Mouse (Mus musculus): ENCODE measurements at regions not wholly inside any gene's neighbourhood (a gene's known extent, or its start where the extent isn't known, plus 50 kb on each side); places are given as distances from the start of the nearest gene placed in this dataset.

- Histone ChIP-seq H3K36me3 (replicated peaks; ENCODE audit: control insufficient read depth, insufficient read depth, low read depth, low read length) (no peaks in the 10 kb centered on the region), H3K27ac (replicated peaks; ENCODE audit: low read depth, low read length) (no peak overlapping the region), H3K4me1 (ENCODE audit: control insufficient read depth, insufficient read depth, low read length) (no peaks in the 10 kb centered on the region), H3K9ac (replicated peaks; ENCODE audit: low read length) (no peak overlapping the region), H3K27me3 (ENCODE audit: control insufficient read depth, insufficient read depth, low read length) (no peaks in the 10 kb centered on the region), H3K9me3 (replicated peaks; ENCODE audit: control insufficient read depth, low read length) (no peaks in the 10 kb centered on the region), H3K4me2 (ENCODE audit: low read depth, low read length) (no peak overlapping the region), H3K4me3 (ENCODE audit: low read depth, low read length) (no peak overlapping the region)
- DNase-seq (ENCODE audit: low spot score) (no peak), ATAC-seq (replicated peaks; ENCODE audit: insufficient number of reproducible peaks, low FRiP score, low TSS enrichment, low read depth) (no peak)
- WGBS: 87% methylated on average over 2 of the region's 2 CpGs
Observed at GRCm38 (mm10) chr4:7912675-7913074, 326.2 kb downstream of the Car8 start.

- WGBS: 68% methylated on average over 1 of the region's 1 CpGs
- ATAC-seq (replicated peaks; ENCODE audit: insufficient number of reproducible peaks, low FRiP score, low TSS enrichment, low read depth): no peak
Observed at GRCm38 (mm10) chr4:7903130-7903529, 335.7 kb downstream of the Car8 start.

GRCm38 (mm10) chr4:7894914-7895313 is 343.9 kb downstream of the Car8 start:
- DNase-seq (ENCODE audit: low spot score) (no peak), ATAC-seq (replicated peaks; ENCODE audit: insufficient number of reproducible peaks, low FRiP score, low TSS enrichment, low read depth) (no peak)
- H3K4me1 ChIP-seq (ENCODE audit: control insufficient read depth, insufficient read depth, low read length): no peaks in the 10 kb centered on the region
- H3K9ac ChIP-seq (replicated peaks; ENCODE audit: low read length): no peak overlapping the region
- no peak overlapping the region for H3K27ac ChIP-seq (replicated peaks; ENCODE audit: low read depth, low read length)
- H3K9me3 ChIP-seq (replicated peaks; ENCODE audit: control insufficient read depth, low read length): no peaks in the 10 kb centered on the region
- no peaks in the 10 kb centered on the region for H3K27me3 ChIP-seq (ENCODE audit: control insufficient read depth, insufficient read depth, low read length)
- no peaks in the 10 kb centered on the region for H3K36me3 ChIP-seq (replicated peaks; ENCODE audit: control insufficient read depth, insufficient read depth, low read depth, low read length)
- 87% methylated on average over 4 of the region's 4 CpGs for WGBS
- H3K4me2 ChIP-seq (ENCODE audit: low read depth, low read length): no peak overlapping the region
- no peak overlapping the region for H3K4me3 ChIP-seq (ENCODE audit: low read depth, low read length)

More at GRCm38 (mm10) chr4:7903130-7903529, 335.7 kb downstream of the Car8 start:
- Histone ChIP-seq H3K36me3 (replicated peaks; ENCODE audit: control insufficient read depth, insufficient read depth, low read depth, low read length) (no peaks in the 10 kb centered on the region), H3K9ac (replicated peaks; ENCODE audit: low read length) (no peak overlapping the region), H3K27me3 (ENCODE audit: control insufficient read depth, insufficient read depth, low read length) (no peaks in the 10 kb centered on the region), H3K4me2 (ENCODE audit: low read depth, low read length) (no peak overlapping the region), H3K9me3 (replicated peaks; ENCODE audit: control insufficient read depth, low read length) (no peaks in the 10 kb centered on the region), H3K4me1 (ENCODE audit: control insufficient read depth, insufficient read depth, low read length) (no peaks in the 10 kb centered on the region), H3K4me3 (ENCODE audit: low read depth, low read length) (no peak overlapping the region), H3K27ac (replicated peaks; ENCODE audit: low read depth, low read length) (no peak overlapping the region)
- no peak for DNase-seq (ENCODE audit: low spot score)

DNA sequence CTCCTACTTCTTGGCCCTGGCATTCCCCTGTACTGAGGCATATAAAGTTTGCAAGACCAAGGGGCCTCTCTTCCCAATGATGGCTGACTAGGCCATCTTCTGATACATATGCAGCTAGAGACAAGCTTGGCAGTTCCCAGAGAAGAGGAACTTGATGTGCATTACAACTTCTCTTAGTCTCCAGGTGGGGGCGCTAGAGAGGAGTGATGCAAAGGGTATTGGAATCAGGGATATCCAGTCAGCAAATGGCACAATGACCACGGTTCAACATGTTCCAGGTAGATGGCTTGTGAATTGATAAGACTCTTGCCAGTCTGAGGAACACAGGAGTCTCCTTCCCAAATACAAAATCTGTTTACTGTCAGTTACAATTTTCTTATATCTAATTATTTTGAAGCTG is 347.7 kb downstream of the Car8 start:
- H3K4me2 ChIP-seq (ENCODE audit: low read depth, low read length): no peak overlapping the region
- no peaks in the 10 kb centered on the region for H3K4me1 ChIP-seq (ENCODE audit: control insufficient read depth, insufficient read depth, low read length)
- no peaks in the 10 kb centered on the region for H3K9me3 ChIP-seq (replicated peaks; ENCODE audit: control insufficient read depth, low read length)
- H3K9ac ChIP-seq (replicated peaks; ENCODE audit: low read length): no peak overlapping the region
- DNase-seq (ENCODE audit: low spot score) (no peak), ATAC-seq (replicated peaks; ENCODE audit: insufficient number of reproducible peaks, low FRiP score, low TSS enrichment, low read depth) (0 out of 2 replicates have a peak, but pooled peaks have one; percentile 23)
- no peaks in the 10 kb centered on the region for H3K36me3 ChIP-seq (replicated peaks; ENCODE audit: control insufficient read depth, insufficient read depth, low read depth, low read length)
- 73% methylated on average over 2 of the region's 2 CpGs for WGBS
- no peak overlapping the region for H3K4me3 ChIP-seq (ENCODE audit: low read depth, low read length)
- H3K27me3 ChIP-seq (ENCODE audit: control insufficient read depth, insufficient read depth, low read length): no peaks in the 10 kb centered on the region
- no peak overlapping the region for H3K27ac ChIP-seq (replicated peaks; ENCODE audit: low read depth, low read length)

- H3K4me3 ChIP-seq (ENCODE audit: low read depth, low read length): no peak overlapping the region
- no peaks in the 10 kb centered on the region for H3K27me3 ChIP-seq (ENCODE audit: control insufficient read depth, insufficient read depth, low read length)
- no peaks in the 10 kb centered on the region for H3K4me1 ChIP-seq (ENCODE audit: control insufficient read depth, insufficient read depth, low read length)
- DNase-seq (ENCODE audit: low spot score) (no peak), ATAC-seq (replicated peaks; ENCODE audit: insufficient number of reproducible peaks, low FRiP score, low TSS enrichment, low read depth) (no peak)
- no peak overlapping the region for H3K27ac ChIP-seq (replicated peaks; ENCODE audit: low read depth, low read length)
- no peaks in the 10 kb centered on the region for H3K36me3 ChIP-seq (replicated peaks; ENCODE audit: control insufficient read depth, insufficient read depth, low read depth, low read length)
- H3K9ac ChIP-seq (replicated peaks; ENCODE audit: low read length): no peak overlapping the region
- no peak overlapping the region for H3K4me2 ChIP-seq (ENCODE audit: low read depth, low read length)
- 94% methylated on average over 1 of the region's 1 CpGs for WGBS
- H3K9me3 ChIP-seq (replicated peaks; ENCODE audit: control insufficient read depth, low read length): no peaks in the 10 kb centered on the region
Observed at GRCm38 (mm10) chr4:7854518-7854917, 384.3 kb downstream of the Car8 start.

DNA sequence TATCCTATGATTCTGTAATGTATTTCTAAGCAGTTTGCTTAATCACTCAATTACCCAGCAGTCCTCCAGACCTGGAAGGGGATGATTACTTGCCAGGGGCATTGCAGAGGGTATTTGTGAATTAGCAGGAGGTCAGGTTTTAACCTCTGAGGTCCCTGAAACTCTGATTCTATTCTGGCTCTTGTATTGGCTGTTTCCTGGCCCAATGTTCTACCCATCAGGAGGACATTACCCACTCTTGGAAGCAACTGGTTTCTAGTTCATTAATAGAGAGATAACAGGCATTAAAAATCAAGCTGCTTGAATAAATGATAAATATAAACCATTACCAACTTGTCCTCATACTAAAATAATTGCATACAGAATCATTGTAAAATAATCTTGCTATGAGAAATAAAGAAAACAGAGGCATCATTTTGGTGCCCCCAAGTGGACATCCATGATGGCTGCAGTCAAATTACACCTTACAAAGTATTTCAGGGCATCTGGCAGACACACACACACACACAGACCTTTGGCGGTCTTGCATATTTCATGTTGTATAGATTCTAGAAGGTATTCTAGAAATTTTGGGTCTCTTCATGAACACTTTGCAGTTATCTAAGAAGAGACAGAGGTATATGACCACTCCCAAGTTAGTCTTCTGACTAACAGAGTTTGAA is 385.6 kb downstream of the Car8 start:
- 53% methylated on average over 1 of the region's 1 CpGs for WGBS
- peak; percentile 70 for DNase-seq (ENCODE audit: low spot score)
- no peak overlapping the region for H3K4me2 ChIP-seq (ENCODE audit: low read depth, low read length)
- no peak overlapping the region for H3K27ac ChIP-seq (replicated peaks; ENCODE audit: low read depth, low read length)
- ATAC-seq (replicated peaks; ENCODE audit: insufficient number of reproducible peaks, low FRiP score, low TSS enrichment, low read depth): no peak
- no peaks in the 10 kb centered on the region for H3K9me3 ChIP-seq (replicated peaks; ENCODE audit: control insufficient read depth, low read length)
- H3K9ac ChIP-seq (replicated peaks; ENCODE audit: low read length): no peak overlapping the region
- no peaks in the 10 kb centered on the region for H3K27me3 ChIP-seq (ENCODE audit: control insufficient read depth, insufficient read depth, low read length)
- H3K36me3 ChIP-seq (replicated peaks; ENCODE audit: control insufficient read depth, insufficient read depth, low read depth, low read length): no peaks in the 10 kb centered on the region
- H3K4me1 ChIP-seq (ENCODE audit: control insufficient read depth, insufficient read depth, low read length): no peaks in the 10 kb centered on the region
- no peak overlapping the region for H3K4me3 ChIP-seq (ENCODE audit: low read depth, low read length)

DNA sequence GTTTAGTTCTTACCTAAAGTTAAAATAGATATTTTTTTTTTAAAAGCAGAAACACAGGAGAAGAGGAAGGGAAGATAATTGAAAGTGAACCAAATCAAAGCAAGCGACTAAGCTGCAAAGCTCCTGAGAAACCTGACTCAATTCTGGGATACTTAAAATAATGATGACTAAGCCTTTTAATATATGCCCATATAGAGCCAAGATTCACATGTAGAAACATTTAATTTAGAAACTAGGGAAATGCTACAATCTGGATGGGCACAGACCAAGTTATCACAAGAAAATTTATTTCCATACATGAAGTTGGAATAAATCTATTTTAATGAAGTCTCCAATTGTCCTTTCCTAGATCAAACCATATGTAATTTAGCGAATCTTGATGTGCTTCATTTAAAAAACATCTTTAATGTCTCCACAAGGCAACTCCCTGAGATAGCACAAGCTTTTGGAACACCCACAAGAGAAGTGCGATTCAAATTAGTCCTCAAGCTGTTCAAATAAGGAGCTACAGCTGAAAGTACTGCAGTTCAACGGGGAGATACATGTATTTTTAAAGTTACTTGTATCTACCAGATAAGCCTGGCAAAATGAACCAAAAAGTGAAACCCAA is 386.7 kb downstream of the Car8 start:
- 88% methylated on average over 4 of the region's 4 CpGs for WGBS
- Histone ChIP-seq H3K36me3 (replicated peaks; ENCODE audit: control insufficient read depth, insufficient read depth, low read depth, low read length) (no peaks in the 10 kb centered on the region), H3K9ac (replicated peaks; ENCODE audit: low read length) (no peak overlapping the region), H3K27me3 (ENCODE audit: control insufficient read depth, insufficient read depth, low read length) (no peaks in the 10 kb centered on the region), H3K4me1 (ENCODE audit: control insufficient read depth, insufficient read depth, low read length) (no peaks in the 10 kb centered on the region), H3K4me3 (ENCODE audit: low read depth, low read length) (no peak overlapping the region), H3K4me2 (ENCODE audit: low read depth, low read length) (no peak overlapping the region), H3K9me3 (replicated peaks; ENCODE audit: control insufficient read depth, low read length) (no peaks in the 10 kb centered on the region), H3K27ac (replicated peaks; ENCODE audit: low read depth, low read length) (no peak overlapping the region)
- no peak for DNase-seq (ENCODE audit: low spot score)
- no peak for ATAC-seq (replicated peaks; ENCODE audit: insufficient number of reproducible peaks, low FRiP score, low TSS enrichment, low read depth)

DNA sequence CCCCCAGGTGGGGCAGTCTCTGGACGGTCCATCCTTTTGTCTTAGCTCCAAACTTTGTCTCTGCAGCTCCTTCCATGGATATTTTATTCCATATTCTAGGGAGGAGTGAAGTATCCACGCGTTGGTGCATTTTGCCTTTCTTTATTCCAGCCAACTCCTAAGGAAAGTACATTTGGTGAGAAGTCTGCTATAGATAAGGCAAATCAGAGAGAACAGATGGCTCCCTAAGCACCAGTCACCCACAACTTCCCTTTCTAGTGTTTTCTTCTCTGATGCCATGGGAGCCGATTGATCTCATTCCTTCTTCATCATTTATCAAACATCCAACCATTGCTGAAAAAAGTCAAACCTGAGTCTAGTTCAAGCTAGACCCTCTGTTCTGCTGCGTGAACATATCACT is 391.4 kb downstream of the Car8 start:
- WGBS: 89% methylated on average over 5 of the region's 5 CpGs
- Histone ChIP-seq H3K4me1 (ENCODE audit: control insufficient read depth, insufficient read depth, low read length) (no peaks in the 10 kb centered on the region), H3K9me3 (replicated peaks; ENCODE audit: control insufficient read depth, low read length) (no peaks in the 10 kb centered on the region), H3K36me3 (replicated peaks; ENCODE audit: control insufficient read depth, insufficient read depth, low read depth, low read length) (no peaks in the 10 kb centered on the region), H3K9ac (replicated peaks; ENCODE audit: low read length) (no peak overlapping the region), H3K27ac (replicated peaks; ENCODE audit: low read depth, low read length) (no peak overlapping the region), H3K27me3 (ENCODE audit: control insufficient read depth, insufficient read depth, low read length) (no peaks in the 10 kb centered on the region), H3K4me2 (ENCODE audit: low read depth, low read length) (no peak overlapping the region), H3K4me3 (ENCODE audit: low read depth, low read length) (no peak overlapping the region)
- ATAC-seq (replicated peaks; ENCODE audit: insufficient number of reproducible peaks, low FRiP score, low TSS enrichment, low read depth) (no peak), DNase-seq (ENCODE audit: low spot score) (no peak)

Data from embryonic facial prominence, embryonic 11.5 days (tissue).